Mouse (Mus musculus) natural killer cell, adult 2 months (primary cell): ENCODE measurements around the gene Fastk.
"Not testable (repeated sequence)": the region's sequence is repeated elsewhere in the genome, so short reads cannot be mapped to it uniquely, and the experiment has no call there.

ENCODE experiments used
- DNase-seq, 2 experiments: peaks; one replicate each; pipeline ENCODE4 v3.0.0; 2022; ENCODE audit warnings: low spot score in 2 of 2

The Fastk gene

GRCm38 (mm10) chr5:24424004-24424781 lies 20.9 kb downstream of the Fastk start:
- DNase-seq, result no peak

- peak; percentile 96 to 97 for DNase-seq
These were observed 21.7 kb downstream of the Fastk start, which contains the start of the genes Cdk5 and Slc4a2 for GRCm38 (mm10) chr5:24423129-24424003. Cdk5 (minus strand) TSS chr5:24423530. Slc4a2 (plus strand) TSS chr5:24423837.

GRCm38 (mm10) chr5:24420381-24420780 lies 24.7 kb downstream of the Fastk start:
- no peak for DNase-seq

GRCm38 (mm10) chr5:24417587-24417986 lies 27.5 kb downstream of the Fastk start:
- no peak for DNase-seq

- peak; percentile 65 to 75 for DNase-seq
These were observed 28.8 kb downstream of the Fastk start for GRCm38 (mm10) chr5:24416222-24416736.

GRCm38 (mm10) chr5:24413938-24414337 lies 31.1 kb downstream of the Fastk start:
- DNase-seq, result no peak

- DNase-seq, result no peak
These were observed 31.9 kb downstream of the Fastk start, which contains the start of gene Asic3 for GRCm38 (mm10) chr5:24413042-24413693. Asic3 (plus strand) TSS chr5:24413392.

- no peak for DNase-seq
These were observed 33.0 kb downstream of the Fastk start for GRCm38 (mm10) chr5:24412063-24412462.

GRCm38 (mm10) chr5:24409466-24409865 lies 35.6 kb downstream of the Fastk start:
- DNase-seq, result no peak

GRCm38 (mm10) chr5:24408651-24409050 lies 36.4 kb downstream of the Fastk start:
- DNase-seq, result no peak

GRCm38 (mm10) chr5:24405389-24405876 lies 39.7 kb downstream of the Fastk start:
- DNase-seq, result no peak

GRCm38 (mm10) chr5:24404594-24405360 lies 40.3 kb downstream of the Fastk start:
- no peak for DNase-seq

GRCm38 (mm10) chr5:24401969-24402368 lies 43.1 kb downstream of the Fastk start:
- DNase-seq, result no peak

GRCm38 (mm10) chr5:24400911-24401605 lies 44.0 kb downstream of the Fastk start:
- DNase-seq, result no peak

- no peak for DNase-seq
These were observed 44.7 kb downstream of the Fastk start for GRCm38 (mm10) chr5:24400362-24400761.

- DNase-seq, result no peak
These were observed 45.4 kb downstream of the Fastk start for GRCm38 (mm10) chr5:24399686-24400085.

- not testable (repeated sequence) for DNase-seq
These were observed 48.8 kb downstream of the Fastk start for GRCm38 (mm10) chr5:24396254-24396653.

- DNase-seq, result peak; percentile 87 to 90
These were observed 50.8 kb downstream of the Fastk start for GRCm38 (mm10) chr5:24394165-24394894.

GRCm38 (mm10) chr5:24393392-24393997 lies 51.6 kb downstream of the Fastk start, which contains the start of gene Abcb8:
Abcb8 (plus strand) TSS chr5:24393663.
- DNase-seq, result peak; percentile 91 to 92
